Mouse (Mus musculus): Measurements from ENCODE around the gene Gfra1. TPM values are rescaled to one million over a fixed set of nuclear protein-coding genes. Genes with fewer than 3 reads are reported as not detected.

Gfra1 gene
- total and polyA plus RNA-seq, 3 experiments, result not detected

- Histone ChIP-seq H3K4me1 (ENCODE audit: control insufficient read depth in 1 of 2, insufficient read depth in 2 of 2) (no peaks in the 10 kb centered on the region), H3K36me3 (replicated peaks in 1 of 2; ENCODE audit: control insufficient read depth in 1 of 2, insufficient read depth in 1 of 2, low read length in 1 of 2) (no peaks in the 10 kb centered on the region), H3K27me3 (replicated peaks) (no peaks in the 10 kb centered on the region), H3K79me2 (replicated peaks; ENCODE audit: control insufficient read depth, extremely low read depth, insufficient read depth, poor library complexity, severe bottlenecking) (no peaks in the 10 kb centered on the region), H3K9ac (ENCODE audit: insufficient read depth, low read depth) (no peak overlapping the region), H3K4me3 (replicated peaks in 1 of 3; ENCODE audit: low read depth in 2 of 3, low read length in 2 of 3, poor library complexity in 1 of 3) (no peak overlapping the region), H3K4me2 (ENCODE audit: insufficient read depth, low read depth, poor library complexity, severe bottlenecking) (no peak overlapping the region), H3K27ac (ENCODE audit: insufficient read depth, low read depth) (no peak overlapping the region), H3K9me3 (replicated peaks; ENCODE audit: low read length) (no peaks in the 10 kb centered on the region)
- TF ChIP-seq GABPA (IDR thresholded peaks at IDR 0.05; ENCODE audit: insufficient replicate concordance, low read depth, low read length) (no peak), USF1 (IDR thresholded peaks at IDR 0.05; ENCODE audit: low read depth, low read length) (no peak), RCOR1 (conservative IDR thresholded peaks at IDR 0.05; ENCODE audit: low read depth, low read length) (no peak), MAX (IDR thresholded peaks at IDR 0.05; ENCODE audit: low read length) (no peak), MYC (IDR thresholded peaks at IDR 0.05; ENCODE audit: low read depth, low read length) (no peak)
- DNase-seq (ENCODE audit: extremely low read depth), result no peak
- dilution Hi-C loops (cut with MboI; ENCODE audit: extremely low pct_ligation_motif_present, extremely low pct_unique_long_range_greater_than_20kb, low sequenced_read_pairs), result no loop called here
- in situ Hi-C loops (cut with MboI; ENCODE audit: low pct_ligation_motif_present, low pct_unique_long_range_greater_than_20kb, low sequenced_read_pairs), result no loop called here
These were observed 167.6 kb downstream of the Gfra1 start for GRCm38 (mm10) chr19:58288145-58288544.

DNA sequence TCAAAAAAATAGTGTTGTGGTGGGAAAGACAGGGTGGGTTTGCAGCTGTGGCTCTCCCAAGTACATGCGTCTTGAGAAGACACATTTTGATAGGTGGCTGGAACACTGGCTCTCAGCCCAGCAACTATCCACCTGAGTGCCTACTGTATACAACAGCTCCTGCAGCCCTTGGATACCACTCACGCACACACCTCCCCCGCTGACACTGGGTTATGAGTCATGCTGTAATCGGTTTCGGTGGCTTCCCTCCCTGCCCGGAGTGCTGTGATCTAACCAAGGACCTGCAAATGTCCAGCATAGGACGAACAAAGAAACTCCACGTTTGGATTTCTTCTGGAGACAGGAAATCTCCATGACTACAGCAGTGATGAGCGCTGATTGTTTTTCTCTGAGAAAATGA is 180.4 kb downstream of the Gfra1 start:
- dilution Hi-C loops (cut with MboI; ENCODE audit: extremely low pct_ligation_motif_present, extremely low pct_unique_long_range_greater_than_20kb, low sequenced_read_pairs) (no loop called here), in situ Hi-C loops (cut with MboI; ENCODE audit: low pct_ligation_motif_present, low pct_unique_long_range_greater_than_20kb, low sequenced_read_pairs) (no loop called here)

DNA sequence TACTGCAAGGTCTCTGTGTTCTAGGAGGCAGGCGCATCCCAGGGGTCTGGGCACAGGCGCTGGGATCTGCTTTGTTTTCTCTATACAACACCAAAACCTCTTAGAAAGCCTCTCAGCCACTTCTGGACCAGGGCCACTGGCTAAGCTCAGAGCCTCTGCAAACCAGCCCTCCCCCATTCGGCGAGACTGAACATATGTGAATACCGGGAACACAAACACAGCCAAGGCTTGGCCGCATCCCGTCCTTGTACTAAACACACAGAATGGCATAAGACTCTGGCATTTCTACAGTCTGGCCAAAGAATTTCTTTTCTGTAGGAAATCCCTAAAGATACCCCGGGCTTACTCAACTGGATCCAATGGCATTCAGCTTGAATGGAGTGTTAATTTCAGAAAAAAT is 183.9 kb downstream of the Gfra1 start:
- dilution Hi-C loops (cut with MboI; ENCODE audit: extremely low pct_ligation_motif_present, extremely low pct_unique_long_range_greater_than_20kb, low sequenced_read_pairs), result no loop called here
- H3K36me3 ChIP-seq (replicated peaks in 1 of 2; ENCODE audit: control insufficient read depth in 1 of 2, insufficient read depth in 1 of 2, low read length in 1 of 2), result no peaks in the 10 kb centered on the region
- no peak overlapping the region for H3K27ac ChIP-seq (ENCODE audit: insufficient read depth, low read depth)
- H3K9ac ChIP-seq (ENCODE audit: insufficient read depth, low read depth), result no peak overlapping the region
- 0 out of 4 replicates have a peak, but pooled peaks cover 0 to 3% of the 10 kb centered on the region in 2 experiments for H3K4me1 ChIP-seq (ENCODE audit: control insufficient read depth in 1 of 2, insufficient read depth in 2 of 2)
- H3K27me3 ChIP-seq (replicated peaks), result no peaks in the 10 kb centered on the region
- H3K4me3 ChIP-seq (replicated peaks in 1 of 3; ENCODE audit: low read depth in 2 of 3, low read length in 2 of 3, poor library complexity in 1 of 3), result no peak overlapping the region
- no peak overlapping the region for H3K4me2 ChIP-seq (ENCODE audit: insufficient read depth, low read depth, poor library complexity, severe bottlenecking)
- H3K9me3 ChIP-seq (replicated peaks; ENCODE audit: low read length), result no peaks in the 10 kb centered on the region
- H3K79me2 ChIP-seq (replicated peaks; ENCODE audit: control insufficient read depth, extremely low read depth, insufficient read depth, poor library complexity, severe bottlenecking), result no peaks in the 10 kb centered on the region
- TF ChIP-seq ETS1 (conservative IDR thresholded peaks at IDR 0.05; ENCODE audit: low read depth, low read length), result no peak
- no peak for TF ChIP-seq ZMIZ1 (IDR thresholded peaks at IDR 0.05; ENCODE audit: low read depth, low read length)
- no peak for TF ChIP-seq MXI1 (IDR thresholded peaks at IDR 0.05; ENCODE audit: low read depth, low read length)
- no peak for TF ChIP-seq SIN3A (IDR thresholded peaks at IDR 0.05; ENCODE audit: low read length)
- TF ChIP-seq POLR2A (IDR thresholded peaks at IDR 0.05; ENCODE audit: low read depth, low read length), result no peak
- TF ChIP-seq MAFK (IDR thresholded peaks at IDR 0.05; ENCODE audit: insufficient replicate concordance, low read length), result no peak
- no peak for TF ChIP-seq GABPA (IDR thresholded peaks at IDR 0.05; ENCODE audit: insufficient replicate concordance, low read depth, low read length)
- TF ChIP-seq ZC3H11A (IDR thresholded peaks at IDR 0.05; ENCODE audit: low read depth, low read length), result no peak
- TF ChIP-seq CHD2 (IDR thresholded peaks at IDR 0.05; ENCODE audit: low read length), result no peak
- no peak for TF ChIP-seq JUND (conservative IDR thresholded peaks at IDR 0.05; ENCODE audit: low read depth, low read length)
- no peak for TF ChIP-seq PAX5 (IDR thresholded peaks at IDR 0.05; ENCODE audit: low read length)
- DNase-seq (ENCODE audit: extremely low read depth), result no peak
- in situ Hi-C loops (cut with MboI; ENCODE audit: low pct_ligation_motif_present, low pct_unique_long_range_greater_than_20kb, low sequenced_read_pairs), result no loop called here

More for the DNA sequence above, 180.4 kb downstream of the Gfra1 start:
- Histone ChIP-seq H3K36me3 (replicated peaks in 1 of 2; ENCODE audit: control insufficient read depth in 1 of 2, insufficient read depth in 1 of 2, low read length in 1 of 2) (no peaks in the 10 kb centered on the region), H3K27me3 (replicated peaks) (no peaks in the 10 kb centered on the region), H3K9ac (ENCODE audit: insufficient read depth, low read depth) (no peak overlapping the region), H3K4me1 (ENCODE audit: control insufficient read depth in 1 of 2, insufficient read depth in 2 of 2) (0 out of 4 replicates have a peak, but pooled peaks cover 0 to 3% of the 10 kb centered on the region in 2 experiments), H3K79me2 (replicated peaks; ENCODE audit: control insufficient read depth, extremely low read depth, insufficient read depth, poor library complexity, severe bottlenecking) (no peaks in the 10 kb centered on the region), H3K4me3 (replicated peaks in 1 of 3; ENCODE audit: low read depth in 2 of 3, low read length in 2 of 3, poor library complexity in 1 of 3) (no peak overlapping the region), H3K27ac (ENCODE audit: insufficient read depth, low read depth) (no peak overlapping the region), H3K4me2 (ENCODE audit: insufficient read depth, low read depth, poor library complexity, severe bottlenecking) (peak overlapping the region; percentile 52), H3K9me3 (replicated peaks; ENCODE audit: low read length) (no peaks in the 10 kb centered on the region)
- TF ChIP-seq ZKSCAN1 (IDR thresholded peaks at IDR 0.05; ENCODE audit: borderline replicate concordance, low read depth, low read length), result no peak
- no peak for TF ChIP-seq SMC3 (IDR thresholded peaks at IDR 0.05; ENCODE audit: low read depth, low read length)
- TF ChIP-seq ZNF384 (IDR thresholded peaks at IDR 0.05; ENCODE audit: low read depth, low read length), result no peak
- TF ChIP-seq TCF12 (IDR thresholded peaks at IDR 0.05; ENCODE audit: low read depth, low read length), result no peak
- TF ChIP-seq PAX5 (IDR thresholded peaks at IDR 0.05; ENCODE audit: low read length), result no peak
- no peak for TF ChIP-seq RCOR1 (conservative IDR thresholded peaks at IDR 0.05; ENCODE audit: low read depth, low read length)
- no peak for TF ChIP-seq MXI1 (IDR thresholded peaks at IDR 0.05; ENCODE audit: low read depth, low read length)
- no peak for TF ChIP-seq MYC (IDR thresholded peaks at IDR 0.05; ENCODE audit: low read depth, low read length)
- TF ChIP-seq CHD1 (IDR thresholded peaks at IDR 0.05; ENCODE audit: low read depth, low read length), result no peak
- DNase-seq (ENCODE audit: extremely low read depth), result no peak
